Mouse (Mus musculus) forebrain, embryonic 15.5 days (tissue): Measurements from ENCODE around the gene Folr1. TPM values are rescaled to one million over a fixed set of nuclear protein-coding genes. Genes with fewer than 3 reads are reported as not detected.

ENCODE experiments used
- ATAC-seq: fragments of 200-750 bp; cut with Nextera tagmentation; replicated peaks from 2 replicates; pipeline ENCODE4 v1.8.0; 2017; ENCODE audit warnings: mild to moderate bottlenecking, moderate TSS enrichment, moderate library complexity
- H3K27ac ChIP-seq: fragments of 300-500 bp; sonication (generic); replicated peaks from 2 replicates; pipeline ENCODE4 v1.5.1; 2015; ENCODE audit warnings: mild to moderate bottlenecking, inconsistent platforms
- H3K27me3 ChIP-seq: fragments of 300-500 bp; sonication (generic); 2 replicates; pipeline ENCODE4 v1.6.1; 2015; ENCODE audit warnings: inconsistent platforms
- H3K36me3 ChIP-seq: fragments of 300-500 bp; sonication (generic); 2 replicates; pipeline ENCODE4 v1.6.1; 2015; ENCODE audit warnings: mild to moderate bottlenecking, inconsistent platforms
- H3K4me1 ChIP-seq: fragments of 300-500 bp; sonication (generic); 2 replicates; pipeline ENCODE4 v1.6.1; 2015; ENCODE audit warnings: inconsistent platforms
- H3K4me2 ChIP-seq: fragments of 300-500 bp; sonication (generic); replicated peaks from 2 replicates; pipeline ENCODE4 v1.6.1; 2015; ENCODE audit warnings: mild to moderate bottlenecking, inconsistent platforms
- H3K4me3 ChIP-seq: fragments of 300-500 bp; sonication (generic); 2 replicates; pipeline ENCODE4 v1.5.1; 2015; ENCODE audit warnings: mild to moderate bottlenecking, inconsistent platforms
- H3K9ac ChIP-seq: fragments of 300-500 bp; sonication (generic); replicated peaks from 2 replicates; pipeline ENCODE4 v1.6.1; 2015; ENCODE audit warnings: mild to moderate bottlenecking, inconsistent platforms
- H3K9me3 ChIP-seq: fragments of 300-500 bp; sonication (generic); 2 replicates; pipeline ENCODE4 v1.6.1; 2016; ENCODE audit warnings: inconsistent platforms
- WGBS: fragments of 180-500 bp; shearing (Covaris S2); methylation state at CpG from one replicate; pipeline ENCODE4 v1.1.7; 2015; ENCODE audit warnings: mixed read lengths; 5-methylcytosine and 5-hydroxymethylcytosine counted together
- polyA plus RNA-seq: library from polyadenylated mRNA; unstranded; fragments of >200 nt; fragmentation: Nextera tagmentation; extraction: Ambion mirVana; gene quantifications from 2 replicates; pipeline ENCODE4 v1.2.1, GENCODE M21; 2015

Folr1 gene
- polyA plus RNA-seq, 1 experiment from 2014 or later, result 30.4 TPM

DNA sequence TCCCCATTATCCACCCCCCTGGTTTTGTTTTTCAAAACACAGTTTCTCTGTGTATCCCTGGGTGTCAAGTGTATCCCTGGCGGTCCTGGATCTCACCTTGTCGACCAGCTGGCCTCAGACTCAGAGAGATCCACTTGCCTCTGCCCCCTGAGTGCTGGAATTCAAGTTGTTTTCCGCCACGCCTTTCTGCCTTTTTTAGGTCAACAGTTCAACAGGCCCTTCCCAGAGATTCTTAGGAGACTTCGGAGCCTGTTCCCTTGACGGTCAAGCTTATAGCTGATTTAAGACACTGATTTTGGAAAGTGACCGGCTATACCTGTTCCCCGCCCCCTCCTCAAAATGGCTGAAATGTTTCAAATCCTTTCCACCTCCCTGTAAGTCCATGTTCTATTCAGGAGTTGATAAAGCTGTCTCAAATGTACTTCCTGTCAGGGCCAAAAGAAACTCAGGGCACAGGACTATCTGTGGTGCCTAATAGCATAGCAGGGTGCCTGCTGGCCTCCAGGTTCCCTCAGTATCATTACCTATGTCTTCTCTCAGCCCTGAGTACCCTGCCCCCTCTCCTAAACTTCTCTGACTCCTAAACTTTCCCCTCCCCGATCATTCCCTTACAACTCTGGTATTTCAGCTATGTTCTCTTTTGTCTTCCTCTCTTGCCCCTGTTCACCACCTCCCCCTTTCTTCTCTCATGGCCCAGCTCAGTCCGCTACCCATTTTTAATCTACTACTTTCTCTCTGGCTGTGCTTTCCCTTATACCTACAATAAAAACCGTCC, 3.9 kb downstream of the Folr1 start:
- WGBS, result 81% methylated on average over 11 of the region's 11 CpGs
- ATAC-seq, result no peak
- H3K9ac ChIP-seq, result no peak overlapping the region
- no peaks in the 10 kb centered on the region for H3K4me1 ChIP-seq
- no peak overlapping the region for H3K4me3 ChIP-seq
- no peaks in the 10 kb centered on the region for H3K36me3 ChIP-seq
- H3K4me2 ChIP-seq, result no peak overlapping the region
- no peak overlapping the region for H3K27ac ChIP-seq
- H3K27me3 ChIP-seq, result no peaks in the 10 kb centered on the region
- H3K9me3 ChIP-seq, result no peaks in the 10 kb centered on the region

DNA sequence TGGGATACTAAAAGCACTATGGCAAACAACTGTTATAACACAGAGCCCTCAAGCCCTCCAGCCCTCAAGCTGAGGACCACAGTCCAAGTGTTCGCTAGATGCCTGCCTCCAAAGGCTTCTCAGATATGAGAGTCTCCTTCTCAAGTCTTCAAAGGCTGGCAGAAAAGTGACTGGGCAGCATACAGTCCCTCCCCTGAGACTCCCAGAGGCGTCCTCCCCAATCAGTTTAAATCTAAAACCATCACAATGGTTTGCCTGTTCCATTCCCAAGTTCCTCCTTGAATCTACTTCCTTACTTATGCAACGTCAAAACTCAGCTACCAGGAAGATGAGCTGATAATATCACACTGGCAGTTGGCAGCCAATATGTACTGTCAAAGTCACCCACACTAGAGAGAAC, 7.2 kb downstream of the Folr1 start, which contains the start of gene Anapc15:
Gene Anapc15 (plus strand): TSS at position 301 of the 400 bp plus-strand sequence.
- H3K4me1 ChIP-seq, result no peaks in the 10 kb centered on the region
- H3K9me3 ChIP-seq, result no peaks in the 10 kb centered on the region
- 85% methylated on average over 3 of the region's 3 CpGs for WGBS
- no peak within 1 kb of the TSS for H3K9ac ChIP-seq
- H3K27me3 ChIP-seq, result no peaks in the 10 kb centered on the region
- no peak within 1 kb of the TSS for H3K4me2 ChIP-seq
- ATAC-seq, result no peak
- H3K27ac ChIP-seq, result no peak within 1 kb of the TSS
- no peaks in the 10 kb centered on the region for H3K36me3 ChIP-seq
- no peak within 1 kb of the TSS for H3K4me3 ChIP-seq

DNA sequence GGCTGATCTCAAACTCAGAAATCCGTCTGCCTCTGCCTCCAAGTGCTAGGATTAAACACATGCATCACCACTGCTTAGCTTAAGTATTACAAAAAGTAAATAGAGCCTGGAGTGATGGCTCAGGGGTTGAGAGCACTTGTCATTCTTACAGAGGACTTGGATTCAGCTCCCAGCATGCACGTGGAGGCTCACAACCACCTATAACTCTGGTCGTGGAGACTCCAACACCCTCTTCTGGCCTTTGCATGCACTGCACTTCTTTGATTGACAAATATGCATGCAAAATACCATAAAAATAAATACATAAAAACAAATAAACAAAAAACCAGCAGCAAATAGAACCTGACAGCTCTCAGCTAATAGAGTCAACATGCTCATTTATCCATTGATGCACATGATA, 8.3 kb downstream of the Folr1 start:
- H3K27ac ChIP-seq, result no peak overlapping the region
- no peak overlapping the region for H3K4me2 ChIP-seq
- H3K27me3 ChIP-seq, result no peaks in the 10 kb centered on the region
- no peak overlapping the region for H3K4me3 ChIP-seq
- no peaks in the 10 kb centered on the region for H3K9me3 ChIP-seq
- H3K9ac ChIP-seq, result no peak overlapping the region
- no peak for ATAC-seq
- 76% methylated on average over 3 of the region's 3 CpGs for WGBS
- H3K4me1 ChIP-seq, result no peaks in the 10 kb centered on the region
- H3K36me3 ChIP-seq, result no peaks in the 10 kb centered on the region

DNA sequence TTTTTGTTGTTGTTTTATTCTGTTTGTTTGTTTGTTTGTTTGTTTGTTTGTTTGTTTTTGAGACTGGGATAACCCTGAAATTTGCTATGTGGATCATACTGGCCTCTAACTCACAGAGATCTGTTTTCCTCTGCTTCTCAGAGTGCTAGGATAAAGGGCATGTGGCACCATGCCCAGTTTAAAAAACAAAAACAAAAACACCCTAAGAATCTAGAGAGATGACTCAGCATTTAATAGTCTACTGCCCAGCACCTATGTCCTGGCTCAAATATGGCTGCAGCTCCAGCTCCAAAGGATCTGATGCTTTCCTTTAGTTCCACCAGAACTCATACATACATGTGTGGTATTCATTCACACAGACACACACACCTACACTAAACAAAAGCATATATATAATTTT, 9.6 kb downstream of the Folr1 start:
- Histone ChIP-seq H3K27me3 (no peaks in the 10 kb centered on the region), H3K9ac (no peak overlapping the region), H3K4me1 (no peaks in the 10 kb centered on the region), H3K36me3 (no peaks in the 10 kb centered on the region), H3K4me3 (no peak overlapping the region), H3K4me2 (no peak overlapping the region), H3K27ac (no peak overlapping the region), H3K9me3 (no peaks in the 10 kb centered on the region)
- no peak for ATAC-seq

DNA sequence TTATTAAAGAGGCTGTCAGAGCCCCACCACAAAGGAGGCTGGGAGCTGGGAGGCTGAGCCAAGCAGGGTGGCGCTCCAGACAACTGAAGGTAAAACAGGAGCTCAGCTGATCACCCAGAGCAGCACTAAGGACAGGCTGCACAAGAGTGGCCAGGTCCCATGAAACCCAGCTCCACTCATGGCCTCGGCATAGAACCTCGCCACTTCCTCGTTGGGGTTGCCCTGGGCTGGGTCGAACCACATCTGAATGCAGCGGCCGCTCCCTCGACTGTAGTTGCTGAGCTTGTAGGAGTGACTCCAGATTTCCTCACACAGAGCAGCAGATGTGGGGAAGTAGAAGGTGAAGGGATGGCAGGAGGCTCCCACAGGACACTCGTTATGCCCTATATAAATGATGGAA, 12.2 kb downstream of the Folr1 start:
- 81% methylated on average over 9 of the region's 9 CpGs for WGBS
- ATAC-seq, result no peak
- Histone ChIP-seq H3K9ac (no peak overlapping the region), H3K4me3 (no peak overlapping the region), H3K4me2 (no peak overlapping the region), H3K36me3 (no peaks in the 10 kb centered on the region), H3K4me1 (no peaks in the 10 kb centered on the region), H3K9me3 (no peaks in the 10 kb centered on the region), H3K27ac (no peak overlapping the region), H3K27me3 (no peaks in the 10 kb centered on the region)

DNA sequence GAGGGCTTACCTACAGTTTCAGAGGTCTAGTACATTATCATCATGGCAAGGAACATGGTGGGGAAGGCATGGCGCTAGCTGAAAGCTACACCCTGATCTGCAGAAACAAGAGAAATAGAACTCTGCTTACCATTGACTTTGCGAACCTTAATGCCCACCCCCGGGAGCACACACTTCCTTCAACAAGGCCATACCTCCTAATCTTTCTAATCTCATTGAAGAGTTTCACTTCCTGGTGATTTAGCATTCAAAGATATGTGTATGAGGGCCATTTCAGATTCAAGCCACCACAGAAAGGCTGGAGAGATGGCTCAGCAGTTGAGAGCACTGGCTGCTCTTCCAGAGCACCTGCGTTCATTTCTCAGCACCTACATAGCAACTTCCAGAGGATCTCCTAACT, 13.5 kb downstream of the Folr1 start, which contains the start of gene Folr2:
Gene Folr2 (minus strand): TSS at position 101 of the 400 bp plus-strand sequence.
- WGBS, result 97% methylated on average over 4 of the region's 4 CpGs
- ATAC-seq, result no peak
- H3K27ac ChIP-seq, result no peak within 1 kb of the TSS

DNA sequence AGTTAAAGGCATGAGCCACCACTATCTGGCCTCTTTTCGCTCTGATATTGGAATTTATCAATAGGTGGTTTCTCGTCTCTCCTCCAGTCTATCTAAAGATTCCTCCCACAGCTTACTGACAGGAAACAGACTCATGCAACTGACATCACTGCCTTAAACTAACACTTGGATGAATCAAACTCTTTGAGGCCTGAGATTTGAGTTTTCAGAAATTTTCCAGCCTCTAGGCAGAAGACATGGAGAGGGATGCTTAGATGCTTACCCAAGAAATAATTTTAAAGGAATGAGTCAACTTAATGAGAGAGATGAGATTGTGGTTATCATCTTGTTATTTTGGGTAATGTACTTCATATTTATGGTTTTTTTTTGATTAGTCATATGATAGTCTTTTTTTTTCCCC, 16.8 kb downstream of the Folr1 start:
- Histone ChIP-seq H3K4me2 (no peak overlapping the region), H3K4me3 (no peak overlapping the region), H3K27ac (no peak overlapping the region), H3K36me3 (no peaks in the 10 kb centered on the region), H3K27me3 (no peaks in the 10 kb centered on the region), H3K9ac (no peak overlapping the region), H3K9me3 (no peaks in the 10 kb centered on the region), H3K4me1 (no peaks in the 10 kb centered on the region)
- WGBS, result 88% methylated on average over 2 of the region's 2 CpGs
- no peak for ATAC-seq

More for the DNA sequence above, 13.5 kb downstream of the Folr1 start, which contains the start of gene Folr2:
- Histone ChIP-seq H3K4me3 (no peak within 1 kb of the TSS), H3K27me3 (no peaks in the 10 kb centered on the region), H3K4me2 (no peak within 1 kb of the TSS), H3K36me3 (no peaks in the 10 kb centered on the region), H3K9me3 (no peaks in the 10 kb centered on the region), H3K4me1 (no peaks in the 10 kb centered on the region), H3K9ac (no peak within 1 kb of the TSS)

DNA sequence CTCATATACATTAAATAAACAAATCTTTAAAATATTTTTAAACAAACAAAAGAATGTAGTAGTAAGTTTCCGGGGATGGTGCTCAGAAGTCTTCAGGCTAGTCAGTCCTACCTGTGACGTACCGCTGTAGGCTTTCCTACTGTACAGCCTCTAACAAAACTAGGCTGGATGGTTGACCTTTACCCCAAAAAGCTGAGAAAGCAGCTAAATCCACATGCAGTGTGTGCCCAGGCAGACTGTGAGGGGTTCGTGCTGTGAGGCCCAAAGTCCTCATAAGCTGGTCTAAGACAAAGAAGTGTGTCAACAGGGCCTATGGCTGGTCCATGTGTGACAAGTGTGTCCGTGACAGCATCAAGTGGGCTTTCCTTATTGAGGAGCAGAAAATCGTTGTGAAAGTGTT, 17.7 kb downstream of the Folr1 start:
- no peak overlapping the region for H3K27ac ChIP-seq
- no peaks in the 10 kb centered on the region for H3K27me3 ChIP-seq
- no peaks in the 10 kb centered on the region for H3K9me3 ChIP-seq
- no peaks in the 10 kb centered on the region for H3K4me1 ChIP-seq
- H3K36me3 ChIP-seq, result no peaks in the 10 kb centered on the region
- no peak overlapping the region for H3K4me2 ChIP-seq
- 85% methylated on average over 6 of the region's 6 CpGs for WGBS
- ATAC-seq, result no peak
- no peak overlapping the region for H3K4me3 ChIP-seq
- H3K9ac ChIP-seq, result no peak overlapping the region

DNA sequence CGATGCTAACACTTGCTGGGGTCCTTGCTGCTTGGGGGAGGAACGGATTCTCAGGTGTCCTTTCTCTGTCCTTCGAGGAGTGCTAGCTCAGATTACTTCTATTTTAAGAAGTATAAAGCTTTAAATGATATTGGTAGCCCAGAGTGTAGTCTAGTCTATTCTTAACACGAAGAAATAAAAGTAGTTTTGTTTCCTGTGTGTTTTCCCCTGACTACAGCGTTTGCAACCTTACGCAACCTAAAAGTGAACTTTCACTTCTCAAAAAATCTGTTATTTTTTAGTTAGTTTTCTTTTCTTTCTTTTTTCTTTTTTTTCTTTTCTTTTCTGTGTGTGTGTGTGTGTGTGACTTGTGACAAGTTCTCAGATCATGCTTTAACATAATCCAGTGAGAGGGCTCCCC, 18.9 kb downstream of the Folr1 start:
- no peak overlapping the region for H3K27ac ChIP-seq
- 87% methylated on average over 6 of the region's 6 CpGs for WGBS
- no peak overlapping the region for H3K9ac ChIP-seq
- no peaks in the 10 kb centered on the region for H3K27me3 ChIP-seq
- H3K4me2 ChIP-seq, result no peak overlapping the region
- H3K4me3 ChIP-seq, result no peak overlapping the region
- no peaks in the 10 kb centered on the region for H3K9me3 ChIP-seq
- ATAC-seq, result no peak
- no peaks in the 10 kb centered on the region for H3K36me3 ChIP-seq
- H3K4me1 ChIP-seq, result no peaks in the 10 kb centered on the region

DNA sequence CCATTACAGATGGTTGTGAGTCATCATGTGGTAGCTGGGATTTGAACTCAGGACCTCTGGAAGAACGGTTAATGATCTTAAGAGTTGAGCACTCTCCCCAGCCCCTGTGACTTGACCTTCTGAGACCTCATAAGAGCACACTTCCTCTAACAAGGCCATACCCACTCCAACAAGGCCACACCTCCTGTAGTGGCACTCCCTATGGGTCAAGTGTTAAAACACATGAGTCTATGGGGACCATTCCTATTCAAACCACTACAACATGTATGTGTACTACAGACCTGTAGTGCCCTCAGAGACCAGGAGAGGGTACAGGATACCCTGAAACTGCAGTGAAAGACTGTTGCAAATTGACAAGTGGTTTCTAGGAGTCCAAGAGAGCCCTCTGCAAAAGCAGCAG, 22.7 kb downstream of the Folr1 start:
- H3K4me3 ChIP-seq, result no peak overlapping the region
- no peaks in the 10 kb centered on the region for H3K4me1 ChIP-seq
- no peaks in the 10 kb centered on the region for H3K36me3 ChIP-seq
- no peaks in the 10 kb centered on the region for H3K9me3 ChIP-seq
- no peak overlapping the region for H3K27ac ChIP-seq
- H3K27me3 ChIP-seq, result no peaks in the 10 kb centered on the region
- no peak for ATAC-seq
- no peak overlapping the region for H3K9ac ChIP-seq
- 91% methylated on average over 1 of the region's 1 CpGs for WGBS
- H3K4me2 ChIP-seq, result no peak overlapping the region

DNA sequence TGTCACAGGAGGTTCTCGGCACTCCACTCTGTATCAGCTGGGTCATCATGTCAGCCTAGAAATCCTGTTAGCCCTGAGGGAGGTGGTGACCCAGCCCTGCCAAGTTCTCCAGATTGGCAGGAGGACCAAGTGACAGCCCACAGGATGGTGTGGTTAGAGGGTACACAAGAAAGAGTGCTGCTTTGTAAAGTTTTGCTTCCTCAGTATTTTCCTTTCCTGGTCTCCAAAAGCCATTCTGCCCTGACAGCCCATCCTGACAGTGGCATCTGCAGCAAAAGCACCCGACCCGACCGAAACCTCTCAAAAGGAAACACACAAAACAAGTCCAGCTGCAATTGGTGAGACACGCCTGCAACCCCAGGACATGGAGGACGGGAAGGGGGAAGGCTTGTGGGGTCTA, 26.4 kb downstream of the Folr1 start:
- H3K4me3 ChIP-seq, result no peak overlapping the region
- 79% methylated on average over 6 of the region's 6 CpGs for WGBS
- H3K9ac ChIP-seq, result no peak overlapping the region
- H3K27ac ChIP-seq, result no peak overlapping the region
- no peaks in the 10 kb centered on the region for H3K27me3 ChIP-seq
- H3K4me1 ChIP-seq, result no peaks in the 10 kb centered on the region
- H3K36me3 ChIP-seq, result no peaks in the 10 kb centered on the region
- no peak for ATAC-seq
- H3K9me3 ChIP-seq, result no peaks in the 10 kb centered on the region
- no peak overlapping the region for H3K4me2 ChIP-seq

DNA sequence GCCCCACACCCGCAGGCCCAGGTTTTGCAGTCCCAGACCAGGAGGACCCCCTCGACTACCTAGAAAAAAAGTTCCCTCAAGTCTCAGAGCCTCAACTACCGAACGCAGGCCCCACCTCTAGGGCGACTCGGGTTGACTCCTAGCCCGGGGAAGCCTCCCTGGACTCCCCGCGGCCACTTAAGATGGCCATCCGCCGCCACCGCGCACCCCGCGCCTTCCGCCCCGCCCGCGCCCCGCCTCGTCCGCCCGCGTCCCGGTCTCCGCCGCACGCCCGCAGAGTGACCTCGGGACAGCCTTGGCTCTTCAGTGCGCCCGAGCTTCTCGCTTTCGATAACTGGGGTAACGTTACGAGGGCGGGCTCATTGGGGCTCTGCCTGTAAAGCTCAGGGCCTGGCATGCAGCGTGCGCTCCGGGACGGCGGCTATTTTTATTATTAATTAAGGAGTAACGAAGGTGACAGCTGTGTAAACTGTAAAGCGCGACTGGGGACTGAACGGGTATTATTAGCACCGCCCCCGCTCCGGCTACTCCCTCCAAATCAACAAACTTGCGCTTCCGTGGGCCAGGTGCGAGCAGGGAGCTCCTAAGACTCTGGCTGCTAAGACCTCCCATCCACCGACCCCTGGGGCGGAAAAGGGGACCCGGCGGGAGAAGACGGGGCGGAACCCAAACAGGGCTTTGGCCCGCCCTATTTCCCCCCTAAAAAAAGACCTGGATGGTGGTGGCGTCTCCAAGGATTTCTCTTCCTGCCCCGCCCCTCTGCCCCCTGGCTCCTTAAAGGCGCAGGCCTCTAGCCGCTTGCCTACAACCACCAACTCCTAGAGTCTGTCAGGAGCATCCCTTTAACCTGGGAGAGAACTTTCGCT, 32.7 kb downstream of the Folr1 start, which contains the start of gene Inppl1:
Gene Inppl1 (minus strand): TSS at position 624 of the 866 bp plus-strand sequence.
- peak within 1 kb of the TSS; percentile 75 for H3K27ac ChIP-seq
- peak within 1 kb of the TSS; percentile 68 for H3K9ac ChIP-seq
- peak within 1 kb of the TSS; percentile 100 for H3K4me2 ChIP-seq
- under 1% methylated on average over 64 of the region's 64 CpGs for WGBS
- peak within 1 kb of the TSS; percentile 80 for H3K4me3 ChIP-seq
- peak; percentile 72 for ATAC-seq
- peaks cover 54% of the 10 kb centered on the region for H3K4me1 ChIP-seq
- H3K36me3 ChIP-seq, result 0 out of 2 replicates have a peak, but pooled peaks cover 2% of the 10 kb centered on the region
- H3K9me3 ChIP-seq, result no peaks in the 10 kb centered on the region
- H3K27me3 ChIP-seq, result no peaks in the 10 kb centered on the region
